Mouse (Mus musculus) limb, embryonic 15.5 days (tissue): ENCODE measurements around the gene Acsl6. TPM values are rescaled to one million over a fixed set of nuclear protein-coding genes. Genes with fewer than 3 reads are reported as not detected.
"Not testable (repeated sequence)": the region's sequence is repeated elsewhere in the genome, so short reads cannot be mapped to it uniquely, and the experiment has no call there.

Source experiments
- ATAC-seq: fragments of 200-750 bp; cut with Nextera tagmentation; 2 replicates; pipeline ENCODE4 v1.8.0; 2017; ENCODE audit warnings: low read depth, moderate TSS enrichment; ENCODE audit not compliant: insufficient number of reproducible peaks, low FRiP score, low TSS enrichment
- H3K27ac ChIP-seq: fragments of 300-500 bp; sonication (generic); 2 replicates; pipeline ENCODE4 v1.5.1; 2015; ENCODE audit warnings: moderate library complexity, mild to moderate bottlenecking, inconsistent platforms
- H3K27me3 ChIP-seq: fragments of 300-500 bp; sonication (generic); 2 replicates; pipeline ENCODE4 v1.6.1; 2015; ENCODE audit warnings: inconsistent platforms
- H3K36me3 ChIP-seq: fragments of 300-500 bp; sonication (generic); 2 replicates; pipeline ENCODE4 v1.6.1; 2015; ENCODE audit warnings: inconsistent platforms
- H3K4me1 ChIP-seq: fragments of 300-500 bp; sonication (generic); 2 replicates; pipeline ENCODE4 v1.6.1; 2015; ENCODE audit warnings: inconsistent platforms
- H3K4me2 ChIP-seq: fragments of 300-500 bp; sonication (generic); 2 replicates; pipeline ENCODE4 v1.6.1; 2015; ENCODE audit warnings: mild to moderate bottlenecking, inconsistent platforms
- H3K4me3 ChIP-seq: fragments of 300-500 bp; sonication (generic); 2 replicates; pipeline ENCODE4 v1.5.1; 2015; ENCODE audit warnings: mild to moderate bottlenecking, inconsistent platforms
- H3K9ac ChIP-seq: fragments of 300-500 bp; sonication (generic); 2 replicates; pipeline ENCODE4 v1.6.1; 2015; ENCODE audit warnings: inconsistent platforms
- H3K9me3 ChIP-seq: fragments of 300-500 bp; sonication (generic); 2 replicates; pipeline ENCODE4 v1.6.1; 2016; ENCODE audit warnings: inconsistent platforms
- WGBS: fragments of 180-500 bp; shearing (Covaris S2); methylation state at CpG from one replicate; pipeline ENCODE4 v1.1.7; 2015; 5-methylcytosine and 5-hydroxymethylcytosine counted together
- polyA plus RNA-seq: library from polyadenylated mRNA; unstranded; fragments of >200 nt; fragmentation: Nextera tagmentation; extraction: Ambion mirVana; gene quantifications from 2 replicates; pipeline ENCODE4 v1.2.1, GENCODE M21; 2015

Gene Acsl6
- polyA plus RNA-seq, 1 experiment from 2014 or later = 0.52 TPM

DNA sequence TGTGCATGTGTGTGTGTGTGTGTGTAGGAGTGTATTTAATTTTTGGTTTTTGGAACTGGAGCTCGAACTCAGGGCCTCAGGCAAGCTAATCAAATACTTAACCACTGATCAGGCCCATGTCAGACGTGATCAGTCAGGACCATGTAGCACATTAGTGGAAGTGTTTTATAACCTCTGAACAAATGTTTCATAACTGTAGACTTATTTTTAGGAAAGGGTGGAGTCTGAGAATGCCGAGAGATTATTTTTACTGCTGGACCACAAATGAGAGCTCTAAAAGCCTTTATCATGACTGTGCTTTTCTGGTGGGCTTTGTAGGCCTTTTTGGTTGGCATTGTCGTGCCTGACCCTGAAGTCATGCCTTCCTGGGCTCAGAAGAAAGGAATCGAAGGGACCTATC is 48.1 kb downstream of the Acsl6 start:
- ATAC-seq = no peak
- H3K9me3 ChIP-seq = no peaks in the 10 kb centered on the region
- no peak overlapping the region for H3K4me3 ChIP-seq
- no peak overlapping the region for H3K27ac ChIP-seq
- no peaks in the 10 kb centered on the region for H3K36me3 ChIP-seq
- no peak overlapping the region for H3K4me2 ChIP-seq
- no peaks in the 10 kb centered on the region for H3K4me1 ChIP-seq
- H3K9ac ChIP-seq = no peak overlapping the region
- 59% methylated on average over 5 of the region's 5 CpGs for WGBS
- no peaks in the 10 kb centered on the region for H3K27me3 ChIP-seq

DNA sequence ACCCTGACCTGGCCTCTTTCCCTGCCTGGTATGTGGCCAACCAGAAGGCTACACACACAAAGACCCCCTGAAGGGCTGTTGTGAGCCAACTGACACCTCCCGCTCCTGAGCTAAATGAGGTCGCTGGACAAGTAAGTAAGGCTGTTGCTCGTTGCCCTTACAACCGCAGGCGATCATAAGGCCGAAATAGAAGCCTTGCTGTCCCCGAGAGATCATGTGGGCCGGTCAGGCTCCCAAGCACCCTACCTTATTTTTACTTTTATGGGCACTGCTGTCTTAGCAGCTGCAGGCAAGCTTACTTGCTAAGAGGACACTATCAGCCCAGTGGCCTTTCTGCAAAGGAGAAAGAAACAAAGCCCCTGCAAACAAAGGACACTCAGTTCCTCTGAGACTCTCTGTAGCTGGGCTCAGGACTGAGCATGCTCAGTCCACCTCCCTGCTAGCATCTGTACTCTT is 49.6 kb downstream of the Acsl6 start:
- Histone ChIP-seq H3K4me1 (no peaks in the 10 kb centered on the region), H3K9ac (no peak overlapping the region), H3K27me3 (no peaks in the 10 kb centered on the region), H3K36me3 (no peaks in the 10 kb centered on the region), H3K4me2 (no peak overlapping the region), H3K27ac (no peak overlapping the region), H3K4me3 (no peak overlapping the region), H3K9me3 (no peaks in the 10 kb centered on the region)
- WGBS = 37% methylated on average over 8 of the region's 8 CpGs
- ATAC-seq = no peak

DNA sequence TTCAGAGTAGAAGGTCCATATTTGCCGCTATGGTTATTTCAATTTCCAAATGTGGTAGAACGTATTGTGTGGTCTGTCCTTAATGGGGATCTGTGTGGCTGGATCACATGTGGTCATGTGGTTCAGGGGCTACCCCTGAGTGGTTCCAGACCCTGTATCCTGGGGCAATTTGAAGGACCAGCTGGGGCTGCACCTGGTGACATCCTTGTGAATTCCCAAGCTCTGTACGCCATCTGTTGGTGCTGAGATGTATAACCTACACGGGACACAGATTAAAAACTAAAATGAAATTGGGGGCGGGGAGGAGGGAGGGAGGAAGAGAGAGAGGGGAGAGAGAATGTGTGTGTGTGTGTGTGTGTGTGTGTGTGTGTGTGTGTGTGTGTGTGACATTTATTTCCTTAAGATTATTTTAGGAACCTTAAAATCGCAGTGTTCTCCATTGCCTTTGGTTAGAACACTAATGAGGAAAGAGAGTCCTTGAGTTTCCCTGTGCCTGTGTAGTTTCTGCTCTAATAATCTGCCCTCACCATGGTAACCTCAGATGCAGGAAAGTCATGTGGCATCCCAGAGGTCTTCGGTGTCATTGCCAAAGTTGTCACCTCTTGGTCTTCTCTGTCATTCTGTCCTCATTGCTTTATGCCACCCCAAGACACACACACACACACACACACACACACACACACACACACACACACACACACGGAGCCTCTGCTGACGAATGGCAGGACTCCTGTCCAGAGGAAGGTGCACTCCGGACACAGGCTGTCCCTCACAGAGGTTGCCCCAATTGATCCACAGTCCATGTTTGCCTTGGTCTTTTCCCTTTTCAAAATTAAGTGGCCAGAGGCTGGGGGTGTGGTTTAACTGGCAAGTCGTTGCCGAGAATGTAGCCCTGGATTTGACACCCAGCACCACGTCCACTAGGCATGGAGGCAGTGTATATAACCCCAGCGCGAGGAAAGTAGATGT is 51.3 kb downstream of the Acsl6 start:
- 44% methylated on average over 15 of the region's 15 CpGs for WGBS
- Histone ChIP-seq H3K4me3 (no peak overlapping the region), H3K4me2 (no peak overlapping the region), H3K36me3 (no peaks in the 10 kb centered on the region), H3K4me1 (no peaks in the 10 kb centered on the region), H3K9me3 (no peaks in the 10 kb centered on the region), H3K9ac (no peak overlapping the region), H3K27me3 (no peaks in the 10 kb centered on the region), H3K27ac (no peak overlapping the region)
- no peak for ATAC-seq

DNA sequence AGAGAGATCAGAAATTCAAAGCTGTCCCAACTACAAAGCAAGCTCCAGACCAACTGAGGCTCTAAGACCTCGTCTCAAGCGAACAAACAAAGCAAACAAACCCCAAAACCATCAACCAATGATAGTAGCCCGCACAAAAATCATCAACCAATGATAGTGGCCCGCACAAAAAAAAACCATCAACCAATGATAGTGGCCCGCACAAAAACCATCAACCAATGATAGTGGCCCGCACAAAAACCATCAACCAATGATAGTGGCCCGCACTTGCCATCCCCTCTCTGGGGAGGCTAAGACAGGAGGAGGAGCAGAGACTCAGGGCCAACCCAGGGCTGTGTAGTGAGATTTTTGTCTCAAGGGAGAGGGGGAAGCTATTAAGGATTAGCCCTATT is 52.0 kb downstream of the Acsl6 start:
- no peak overlapping the region for H3K4me2 ChIP-seq
- 65% methylated on average over 7 of the region's 7 CpGs for WGBS
- no peak overlapping the region for H3K27ac ChIP-seq
- no peak overlapping the region for H3K4me3 ChIP-seq
- ATAC-seq = no peak
- H3K27me3 ChIP-seq = no peaks in the 10 kb centered on the region
- no peaks in the 10 kb centered on the region for H3K9me3 ChIP-seq
- no peaks in the 10 kb centered on the region for H3K4me1 ChIP-seq
- no peaks in the 10 kb centered on the region for H3K36me3 ChIP-seq
- no peak overlapping the region for H3K9ac ChIP-seq

DNA sequence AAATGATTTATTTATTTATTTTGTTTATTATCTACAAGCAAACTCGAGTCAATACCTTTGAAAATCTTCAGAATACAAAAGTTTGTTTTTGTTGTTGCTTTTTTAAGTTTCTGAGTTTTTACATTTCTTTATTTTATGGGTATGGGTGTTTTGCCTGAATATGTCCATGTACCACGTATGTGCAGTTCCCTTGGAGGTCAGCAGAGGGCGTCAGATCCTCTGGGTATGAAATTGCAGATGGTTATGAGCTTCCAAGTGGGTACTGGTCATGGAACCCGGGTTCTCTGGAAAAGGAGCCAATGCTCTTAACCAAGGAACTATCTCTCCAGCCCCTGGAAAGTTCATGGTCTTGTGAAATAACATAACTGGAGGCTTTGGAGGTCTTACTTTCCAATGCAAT is 53.1 kb downstream of the Acsl6 start:
- no peaks in the 10 kb centered on the region for H3K9me3 ChIP-seq
- 60% methylated on average over 4 of the region's 4 CpGs for WGBS
- no peak overlapping the region for H3K27ac ChIP-seq
- no peak overlapping the region for H3K4me2 ChIP-seq
- no peak overlapping the region for H3K9ac ChIP-seq
- no peak for ATAC-seq
- H3K4me1 ChIP-seq = no peaks in the 10 kb centered on the region
- H3K36me3 ChIP-seq = no peaks in the 10 kb centered on the region
- H3K4me3 ChIP-seq = no peak overlapping the region
- no peaks in the 10 kb centered on the region for H3K27me3 ChIP-seq

DNA sequence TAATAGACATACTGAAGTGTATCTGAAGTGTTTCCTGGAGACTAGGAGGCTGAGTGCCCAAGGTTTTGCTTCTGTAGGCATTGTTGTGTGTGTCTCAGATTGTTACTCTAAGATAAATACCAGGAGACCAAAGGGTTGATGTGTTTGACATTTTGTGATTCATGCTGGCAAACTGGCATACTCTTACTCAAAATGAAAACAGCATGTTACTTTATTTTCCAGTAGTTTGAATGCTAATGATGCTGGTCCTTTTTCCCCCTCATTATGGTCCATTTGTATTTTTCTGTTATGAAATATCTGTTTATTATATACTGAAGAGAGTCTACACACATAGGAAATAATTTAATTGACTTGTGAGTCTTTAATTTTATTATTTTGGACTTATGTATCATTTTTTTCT is 69.0 kb downstream of the Acsl6 start:
- H3K36me3 ChIP-seq = no peaks in the 10 kb centered on the region
- H3K27me3 ChIP-seq = no peaks in the 10 kb centered on the region
- H3K27ac ChIP-seq = no peak overlapping the region
- no peak overlapping the region for H3K4me2 ChIP-seq
- no peak for ATAC-seq
- no peaks in the 10 kb centered on the region for H3K9me3 ChIP-seq
- no peaks in the 10 kb centered on the region for H3K4me1 ChIP-seq
- H3K4me3 ChIP-seq = no peak overlapping the region
- no peak overlapping the region for H3K9ac ChIP-seq

DNA sequence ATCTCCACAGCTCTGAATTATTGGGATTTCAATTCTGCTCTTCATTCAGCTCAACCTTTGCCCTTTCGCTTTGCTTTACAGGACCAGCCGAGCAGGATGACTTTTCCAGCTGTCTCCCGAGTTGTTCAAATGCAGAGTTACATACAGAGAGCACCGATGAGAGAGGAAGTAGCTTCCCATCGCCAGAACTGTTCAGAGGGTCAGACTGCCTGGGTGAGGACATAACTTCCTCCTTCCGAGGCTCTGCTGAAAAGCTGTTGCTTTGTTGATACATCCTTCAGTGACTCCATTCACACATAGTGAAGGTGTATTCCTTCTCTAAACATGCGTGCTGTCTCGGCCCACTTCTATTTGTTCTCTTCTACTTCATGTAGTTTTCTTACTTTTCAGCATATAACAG is 86.8 kb downstream of the Acsl6 start:
- H3K4me1 ChIP-seq = no peaks in the 10 kb centered on the region
- no peak overlapping the region for H3K27ac ChIP-seq
- no peaks in the 10 kb centered on the region for H3K27me3 ChIP-seq
- H3K4me3 ChIP-seq = no peak overlapping the region
- ATAC-seq = no peak
- H3K36me3 ChIP-seq = no peaks in the 10 kb centered on the region
- no peak overlapping the region for H3K9ac ChIP-seq
- H3K9me3 ChIP-seq = no peaks in the 10 kb centered on the region
- H3K4me2 ChIP-seq = no peak overlapping the region
- 67% methylated on average over 8 of the region's 8 CpGs for WGBS

DNA sequence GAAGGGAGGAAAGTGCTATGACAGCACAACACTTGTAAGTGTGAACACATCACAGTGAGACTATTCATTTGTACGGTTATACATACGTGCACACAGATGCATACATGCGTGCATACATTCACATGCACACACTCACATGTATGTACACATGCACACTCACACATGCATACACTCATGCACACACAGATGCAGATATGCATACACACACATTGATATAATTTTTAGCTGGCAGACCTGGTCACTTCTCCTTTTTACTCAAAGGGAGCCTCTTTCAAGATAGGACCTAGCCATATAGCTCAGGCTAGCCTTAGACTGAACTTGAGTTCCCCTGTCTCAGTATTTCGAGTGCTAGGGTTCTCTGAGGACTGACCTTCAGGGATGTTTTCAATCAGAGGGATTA is 87.7 kb downstream of the Acsl6 start:
- H3K27me3 ChIP-seq = no peaks in the 10 kb centered on the region
- WGBS = 84% methylated on average over 4 of the region's 4 CpGs
- ATAC-seq = no peak
- H3K4me3 ChIP-seq = no peak overlapping the region
- H3K27ac ChIP-seq = no peak overlapping the region
- H3K9me3 ChIP-seq = no peaks in the 10 kb centered on the region
- H3K4me1 ChIP-seq = no peaks in the 10 kb centered on the region
- no peaks in the 10 kb centered on the region for H3K36me3 ChIP-seq
- no peak overlapping the region for H3K4me2 ChIP-seq
- H3K9ac ChIP-seq = no peak overlapping the region

DNA sequence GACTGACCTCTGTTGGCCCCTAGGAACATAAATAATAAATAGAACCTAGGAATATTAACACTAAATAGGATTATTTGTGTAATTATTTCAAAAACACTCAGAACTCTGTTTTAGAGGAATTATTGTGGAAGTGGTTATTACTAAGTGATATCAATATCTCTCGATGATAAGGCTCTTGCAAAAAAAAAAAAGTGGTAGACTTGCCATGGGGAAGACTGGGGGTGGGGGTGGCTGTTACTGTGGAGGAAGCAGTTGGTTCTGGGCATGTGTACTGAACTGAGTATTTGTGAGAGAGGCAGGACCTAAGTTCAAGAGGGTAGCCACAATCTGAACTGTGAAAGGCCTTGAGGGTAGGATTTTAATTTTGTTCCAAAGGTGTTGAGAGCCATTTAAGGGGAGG is 93.1 kb downstream of the Acsl6 start:
- H3K9ac ChIP-seq = no peak overlapping the region
- no peak overlapping the region for H3K4me2 ChIP-seq
- WGBS = 72% methylated on average over 1 of the region's 1 CpGs
- no peaks in the 10 kb centered on the region for H3K27me3 ChIP-seq
- ATAC-seq = no peak
- H3K4me3 ChIP-seq = no peak overlapping the region
- no peaks in the 10 kb centered on the region for H3K36me3 ChIP-seq
- H3K27ac ChIP-seq = no peak overlapping the region
- H3K9me3 ChIP-seq = no peaks in the 10 kb centered on the region
- no peaks in the 10 kb centered on the region for H3K4me1 ChIP-seq

DNA sequence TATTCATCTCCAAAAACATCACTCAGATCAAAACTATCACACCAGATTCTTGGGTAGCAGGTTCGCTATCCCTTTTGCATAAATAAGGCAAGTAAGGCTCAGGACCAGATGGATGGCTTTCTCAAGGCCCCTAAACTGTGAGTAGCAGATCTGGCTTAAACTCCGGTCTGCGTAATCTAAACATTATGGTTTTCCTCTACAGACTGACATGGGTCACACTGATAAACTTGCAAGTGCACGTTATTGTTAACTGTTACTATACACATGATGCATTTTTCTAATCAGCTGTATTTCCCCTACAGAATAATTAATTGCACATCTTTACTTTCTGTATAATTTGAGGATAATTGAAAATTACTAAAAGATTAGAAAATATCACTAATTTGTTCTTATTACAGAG is 94.5 kb downstream of the Acsl6 start:
- Histone ChIP-seq H3K4me1 (no peaks in the 10 kb centered on the region), H3K36me3 (no peaks in the 10 kb centered on the region), H3K9me3 (no peaks in the 10 kb centered on the region), H3K4me3 (no peak overlapping the region), H3K9ac (no peak overlapping the region), H3K27ac (no peak overlapping the region), H3K27me3 (no peaks in the 10 kb centered on the region), H3K4me2 (no peak overlapping the region)
- WGBS = 74% methylated on average over 4 of the region's 4 CpGs
- no peak for ATAC-seq

DNA sequence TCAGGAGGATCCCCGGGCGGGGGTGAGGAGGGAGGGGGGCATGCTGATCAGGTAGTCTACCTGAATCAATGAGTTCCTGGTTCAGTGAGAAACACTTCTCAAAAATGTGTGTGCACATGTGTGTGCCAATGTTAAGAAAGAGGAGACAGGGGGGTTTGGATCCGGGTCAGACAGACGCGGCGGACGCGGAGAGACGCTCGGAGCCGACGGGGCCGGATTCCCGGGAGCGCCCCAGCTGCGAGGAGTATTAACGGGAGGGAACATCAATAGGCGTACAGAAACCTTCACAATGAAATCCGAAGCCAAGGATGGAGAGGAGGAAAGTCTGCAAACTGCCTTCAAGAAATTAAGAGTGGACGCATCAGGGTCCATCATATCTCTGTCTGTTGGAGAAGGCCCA is 97.2 kb downstream of the Acsl6 start:
- H3K4me2 ChIP-seq, ATAC-seq, H3K9ac ChIP-seq, H3K4me1 ChIP-seq, H3K27ac ChIP-seq, H3K27me3 ChIP-seq, H3K36me3 ChIP-seq, H3K4me3 ChIP-seq, H3K9me3 ChIP-seq: not testable (repeated sequence)
- 90% methylated on average over 20 of the region's 20 CpGs for WGBS

DNA sequence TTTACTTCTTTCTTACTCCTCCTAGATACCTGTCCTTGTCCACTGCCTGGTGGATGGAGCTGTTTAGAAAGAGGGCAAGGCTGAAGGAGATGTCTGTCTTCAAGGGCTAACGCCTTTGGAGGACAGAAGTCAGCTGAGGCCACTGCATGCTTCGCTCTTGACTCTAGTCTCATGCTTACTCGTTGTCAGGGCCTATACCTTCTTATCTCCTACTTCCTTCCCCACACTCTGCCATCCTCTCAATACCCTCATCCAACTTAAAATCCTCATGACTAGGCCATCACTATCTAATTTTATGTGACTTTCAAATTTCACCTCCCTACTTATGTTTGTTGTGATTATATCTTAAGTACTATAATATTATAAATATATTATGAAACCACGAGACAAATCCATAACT is 101.3 kb downstream of the Acsl6 start:
- ATAC-seq = no peak
- WGBS = 85% methylated on average over 4 of the region's 4 CpGs

More for the DNA sequence above, 101.3 kb downstream of the Acsl6 start:
- Histone ChIP-seq H3K4me2 (no peak overlapping the region), H3K9ac (no peak overlapping the region), H3K27ac (no peak overlapping the region), H3K4me1 (no peaks in the 10 kb centered on the region), H3K4me3 (no peak overlapping the region), H3K36me3 (no peaks in the 10 kb centered on the region), H3K27me3 (no peaks in the 10 kb centered on the region), H3K9me3 (no peaks in the 10 kb centered on the region)
